ENCODE assay signal across 7 mouse cellular contexts in genomic region chr13:73330844-73331501, GRCm38 (mm10). TPM values are rescaled to one million over a fixed set of nuclear protein-coding genes. Genes with fewer than 3 reads are reported as not detected.
DNase-seq lines count a peak whose midpoint lies in the region; ATAC-seq lines count a peak whose summit lies in the region.

No protein-coding gene starts in this region.

- H3K36me3 ChIP-seq in intestine, embryonic 15.5 days: 0 out of 2 replicates have a peak, but pooled peaks cover 4% of the 10 kb centered on the region
- peaks cover 10% of the 10 kb centered on the region for H3K36me3 ChIP-seq in midbrain, embryonic 10.5 days

- H3K27me3 ChIP-seq in intestine, embryonic 15.5 days (replicated peaks): no peaks in the 10 kb centered on the region
- no peaks in the 10 kb centered on the region for H3K27me3 ChIP-seq in midbrain, embryonic 10.5 days (ENCODE audit: low read depth, poor library complexity, severe bottlenecking)

- peak overlapping the region; percentile 95 for H3K4me2 ChIP-seq in intestine, embryonic 15.5 days (replicated peaks)

- H3K4me1 ChIP-seq in intestine, embryonic 15.5 days (replicated peaks): peaks cover 10% of the 10 kb centered on the region
- peaks cover 41% of the 10 kb centered on the region for H3K4me1 ChIP-seq in midbrain, embryonic 10.5 days

- H3K4me3 ChIP-seq in intestine, embryonic 15.5 days (replicated peaks): peak overlapping the region; percentile 72
- peak overlapping the region; percentile 93 for H3K4me3 ChIP-seq in midbrain, embryonic 10.5 days

- WGBS in intestine, embryonic 15.5 days: under 1% methylated on average over 42 of the region's 42 CpGs
- WGBS in midbrain, embryonic 10.5 days: under 1% methylated on average over 42 of the region's 42 CpGs

- intact Hi-C loops in left cerebral cortex, postnatal 25 days (cut with DNase I): loop anchor here (5.0 kb wide), 1 partner anchor 181 kb away; no protein-coding TSS in a partner anchor

- ATAC-seq in intestine, embryonic 15.5 days: peak; percentile 87

- H3K27ac ChIP-seq in intestine, embryonic 15.5 days: peak overlapping the region; percentile 19
- peak overlapping the region; percentile 94 for H3K27ac ChIP-seq in midbrain, embryonic 10.5 days (replicated peaks)

- H3K9ac ChIP-seq in intestine, embryonic 15.5 days: peak overlapping the region; percentile 87

- H3K9me3 ChIP-seq in intestine, embryonic 15.5 days: no peaks in the 10 kb centered on the region
- no peaks in the 10 kb centered on the region for H3K9me3 ChIP-seq in midbrain, embryonic 10.5 days (replicated peaks)

- peak; percentile 91 to 97 for DNase-seq in adrenal gland, adult (ENCODE audit: inconsistent age in 2 of 2, low spot score in 1 of 2)
- peak; percentile 90 for DNase-seq in embryo, embryonic 10.5 days (ENCODE audit: low spot score)
- peak; percentile 81 for DNase-seq in gastrocnemius, postnatal 25 days
- peak; percentile 89 to 91 for DNase-seq in left cerebral cortex, postnatal 25 days (ENCODE audit: low spot score in 2 of 2)
- peak; percentile 85 for DNase-seq in midbrain, embryonic 10.5 days (ENCODE audit: low spot score)
- DNase-seq in right cerebral cortex, postnatal 4 days: peak; percentile 90

RNA-seq across cellular contexts. Expression of gene Ndufs6, which starts 2.6 kb away (rescaled TPM):
- total RNA-seq in gastrocnemius, postnatal 25 days (2021): 100 to 1,000 TPM; 429 to 436 TPM
- 464 and 509 TPM in 2 replicates for polyA plus RNA-seq in intestine, embryonic 15.5 days (2015; fragmentation: Nextera tagmentation; extraction: Ambion mirVana)
- total RNA-seq in left cerebral cortex, postnatal 25 days (2021): 100 to 1,000 TPM; 182 to 189 TPM
- 386 and 389 TPM in 2 replicates for polyA plus RNA-seq in midbrain, embryonic 10.5 days (2016; fragmentation: Nextera tagmentation; extraction: Ambion mirVana)

RNA-seq across cellular contexts. Expression of gene Mrpl36, which starts 2.7 kb away (rescaled TPM):
- 10 to 100 TPM; 44.8 to 46.9 TPM for total RNA-seq in gastrocnemius, postnatal 25 days (2021)
- 159 and 160 TPM in 2 replicates for polyA plus RNA-seq in intestine, embryonic 15.5 days (2015; fragmentation: Nextera tagmentation; extraction: Ambion mirVana)
- 10 to 100 TPM; 38.6 to 40.3 TPM for total RNA-seq in left cerebral cortex, postnatal 25 days (2021)
- 130 and 149 TPM in 2 replicates for polyA plus RNA-seq in midbrain, embryonic 10.5 days (2016; fragmentation: Nextera tagmentation; extraction: Ambion mirVana)

Comparison
In these comparisons a context has a peak if more than half of its experiments do, and no peak if none do; other contexts are left out.
1. Peak in every context shown above with its lines: DNase-seq, ATAC-seq, H3K4me3 ChIP-seq and H3K27ac ChIP-seq.